Mouse (Mus musculus) CH12.LX (cell line): Measurements from ENCODE around the gene Mthfd2. TPM values are rescaled to one million over a fixed set of nuclear protein-coding genes. Genes with fewer than 3 reads are reported as not detected.
A peak's percentile ranks its signal among the peaks of the same experiment; 100 is the strongest.

ENCODE experiments used
- DNase-seq: peaks from one replicate; pipeline ENCODE4 v3.0.0-alpha.2; 2013; ENCODE audit errors: extremely low read depth
- H3K27ac ChIP-seq: 2 replicates; pipeline ENCODE4 v1.5.1; 2012; ENCODE audit warnings: low read depth, mild to moderate bottlenecking, control low read depth, moderate library complexity; ENCODE audit not compliant: insufficient read depth
- H3K27me3 ChIP-seq: replicated peaks from 2 replicates; pipeline ENCODE3; 2012; ENCODE audit warnings: inconsistent platforms
- H3K36me3 ChIP-seq, 2 experiments: replicated peaks in 1 of 2; 2 replicates each; pipeline versions ENCODE3 to v1.6.1; 2012; ENCODE audit warnings: inconsistent platforms in 1 of 2, low read length in 1 of 2, mild to moderate bottlenecking in 1 of 2, mixed read lengths in 1 of 2, moderate library complexity in 1 of 2; ENCODE audit not compliant: control insufficient read depth in 1 of 2, insufficient read depth in 1 of 2
- H3K4me1 ChIP-seq, 2 experiments: 2 replicates each; pipeline ENCODE4 v1.6.1; 2012; ENCODE audit warnings: inconsistent platforms in 1 of 2, moderate library complexity in 1 of 2; ENCODE audit not compliant: insufficient read depth in 2 of 2, control insufficient read depth in 1 of 2
- H3K4me2 ChIP-seq: 2 replicates; pipeline ENCODE4 v1.6.1; 2012; ENCODE audit warnings: low read depth, mild to moderate bottlenecking, control low read depth; ENCODE audit not compliant: poor library complexity, insufficient read depth, severe bottlenecking
- H3K4me3 ChIP-seq, 3 experiments: fragments of 150-350 bp in 1 of 3; sonication (generic) in 1 of 3; replicated peaks in 1 of 3; 2 replicates each; pipeline versions ENCODE3 to v1.5.1; 2011 to 2012; ENCODE audit warnings: low read depth in 2 of 3, low read length in 2 of 3, mild to moderate bottlenecking in 2 of 3, moderate library complexity in 2 of 3, control low read depth in 1 of 3, improper control_type of control experiment in 1 of 3, inconsistent platforms in 1 of 3, mixed read lengths in 1 of 3; ENCODE audit not compliant: poor library complexity in 1 of 3
- H3K79me2 ChIP-seq: replicated peaks from 2 replicates; pipeline ENCODE4 v1.6.1; 2012; ENCODE audit warnings: mild to moderate bottlenecking, moderate library complexity; ENCODE audit not compliant: control insufficient read depth, poor library complexity, insufficient read depth, severe bottlenecking; ENCODE audit errors: extremely low read depth
- H3K9ac ChIP-seq: 2 replicates; pipeline ENCODE4 v1.6.1; 2012; ENCODE audit warnings: low read depth, mild to moderate bottlenecking, control low read depth, moderate library complexity; ENCODE audit not compliant: insufficient read depth
- H3K9me3 ChIP-seq: replicated peaks from 2 replicates; pipeline ENCODE3; 2012; ENCODE audit warnings: low read length, inconsistent platforms, mixed read lengths
- BHLHE40 ChIP-seq: IDR thresholded peaks from 2 replicates; pipeline ENCODE4 v1.6.1; 2011; ENCODE audit warnings: mild to moderate bottlenecking, low read depth, low read length, improper control_type of control experiment
- CHD2 ChIP-seq: IDR thresholded peaks from 2 replicates; pipeline ENCODE4 v1.6.1; 2011; ENCODE audit warnings: low read length, improper control_type of control experiment
- ELF1 ChIP-seq: IDR thresholded peaks from 2 replicates; pipeline ENCODE4 v1.6.1; 2014; ENCODE audit warnings: low read depth, mild to moderate bottlenecking, inconsistent platforms, low read length, improper control_type of control experiment
- ETS1 ChIP-seq: conservative IDR thresholded peaks from 2 replicates; pipeline ENCODE4 v1.6.1; 2012; ENCODE audit warnings: low read depth, mild to moderate bottlenecking, inconsistent platforms, low read length, improper control_type of control experiment, moderate library complexity
- GABPA ChIP-seq: IDR thresholded peaks from 2 replicates; pipeline ENCODE4 v1.6.1; 2012; ENCODE audit warnings: low read depth, low read length, improper control_type of control experiment, inconsistent platforms; ENCODE audit not compliant: insufficient replicate concordance
- HCFC1 ChIP-seq: IDR thresholded peaks from 2 replicates; pipeline ENCODE4 v1.6.1; 2012; ENCODE audit warnings: low read depth, mild to moderate bottlenecking, inconsistent platforms, low read length, improper control_type of control experiment
- IRF4 ChIP-seq: IDR thresholded peaks from 2 replicates; pipeline ENCODE4 v1.6.1; 2014; ENCODE audit warnings: low read depth, mild to moderate bottlenecking, inconsistent platforms, low read length, improper control_type of control experiment
- JUN ChIP-seq: IDR thresholded peaks from 2 replicates; pipeline ENCODE4 v1.6.1; 2011; ENCODE audit warnings: low read depth, mild to moderate bottlenecking, low read length, improper control_type of control experiment, moderate library complexity; ENCODE audit not compliant: insufficient read depth
- MAX ChIP-seq: IDR thresholded peaks from 2 replicates; pipeline ENCODE4 v1.6.1; 2011; ENCODE audit warnings: low read length, improper control_type of control experiment
- MAZ ChIP-seq: IDR thresholded peaks from 2 replicates; pipeline ENCODE4 v1.6.1; 2012; ENCODE audit warnings: low read depth, mild to moderate bottlenecking, inconsistent platforms, low read length, improper control_type of control experiment, moderate library complexity
- MXI1 ChIP-seq: IDR thresholded peaks from 2 replicates; pipeline ENCODE4 v1.6.1; 2011; ENCODE audit warnings: mild to moderate bottlenecking, low read depth, low read length, improper control_type of control experiment
- NRF1 ChIP-seq: IDR thresholded peaks from 2 replicates; pipeline ENCODE4 v1.6.1; 2014; ENCODE audit warnings: low read depth, mild to moderate bottlenecking, inconsistent platforms, low read length, improper control_type of control experiment, moderate library complexity
- POLR2A ChIP-seq: IDR thresholded peaks from 2 replicates; pipeline ENCODE4 v1.6.1; 2011; ENCODE audit warnings: low read depth, mild to moderate bottlenecking, improper control_type of control experiment, low read length
- ZKSCAN1 ChIP-seq: IDR thresholded peaks from 2 replicates; pipeline ENCODE4 v1.6.1; 2012; ENCODE audit warnings: low read depth, inconsistent platforms, low read length, improper control_type of control experiment, borderline replicate concordance
- ZNF384 ChIP-seq: IDR thresholded peaks from 2 replicates; pipeline ENCODE4 v1.6.1; 2012; ENCODE audit warnings: low read depth, low read length, improper control_type of control experiment, inconsistent platforms
- dilution Hi-C: fragments of 300-500 bp; cut with MboI; formaldehyde crosslinking; loops from 2 replicates; pipeline ENCODE4 v1.14.3; 2020; ENCODE audit warnings: low sequenced_read_pairs; ENCODE audit not compliant: extremely low pct_unique_long_range_greater_than_20kb, extremely low pct_ligation_motif_present
- in situ Hi-C: fragments of 300-500 bp; cut with MboI; formaldehyde crosslinking; loops from 3 replicates; pipeline ENCODE4 v1.14.3; 2019; ENCODE audit warnings: low sequenced_read_pairs, low pct_ligation_motif_present, low pct_unique_long_range_greater_than_20kb, mixed read lengths
- polyA plus RNA-seq: library from polyadenylated mRNA; unstranded; fragments of >175 nt; gene quantifications from 2 replicates; pipeline ENCODE4 v1.2.1, GENCODE M21; 2012; ENCODE audit warnings: low read depth; ENCODE audit not compliant: insufficient read length
- total RNA-seq, 2 experiments: library from RNA; depleted of rRNA; stranded (reverse); fragments of 300-350 nt in 1 of 2; fragments of >200 nt in 1 of 2; gene quantifications; 2 replicates each; pipeline ENCODE4 v1.2.3; 2012 to 2014

Mthfd2 gene
- total and polyA plus RNA-seq, 3 experiments, result 286 to 351 (median 327) TPM

GRCm38 (mm10) chr6:83323652-83324419 lies 1.9 kb downstream of the Mthfd2 start:
- H3K9ac ChIP-seq, result peak overlapping the region; percentile 68
- peak overlapping the region; percentile 92 for H3K4me2 ChIP-seq
- TF ChIP-seq JUN, result no peak
- TF ChIP-seq CHD2, result peak; percentile 83
- no peak for TF ChIP-seq ZKSCAN1
- peak; percentile 33; the same call in 1 of the 2 replicates for TF ChIP-seq ETS1
- TF ChIP-seq ZNF384, result peak; percentile 70
- DNase-seq, result peak; percentile 78
- H3K4me1 ChIP-seq, result peaks cover 15 to 47% of the 10 kb centered on the region in 2 experiments
- in situ Hi-C loops (no loop called here), dilution Hi-C loops (no loop called here)
- peaks cover 42% of the 10 kb centered on the region for H3K79me2 ChIP-seq
- H3K9me3 ChIP-seq, result no peaks in the 10 kb centered on the region
- peak overlapping the region; percentile 85 for H3K27ac ChIP-seq
- H3K27me3 ChIP-seq, result no peaks in the 10 kb centered on the region
- peaks cover 6 to 10% of the 10 kb centered on the region in 2 experiments for H3K36me3 ChIP-seq
- peak overlapping the region in 1 of 3 experiments; percentile 15 for H3K4me3 ChIP-seq

GRCm38 (mm10) chr6:83322794-83323193 lies 2.9 kb downstream of the Mthfd2 start:
- Histone ChIP-seq H3K36me3 (peaks cover 0 to 2% of the 10 kb centered on the region in 2 experiments), H3K9ac (peak overlapping the region; percentile 68; the same call in 1 of the 2 replicates)
- TF ChIP-seq ELF1 (peak; percentile 84), IRF4 (no peak), ZNF384 (peak; percentile 78; the same call in 1 of the 2 replicates), GABPA (no peak), MAZ (no peak), HCFC1 (no peak), JUN (no peak), POLR2A (0 out of 2 replicates have a peak, but pooled peaks have one; percentile 4), BHLHE40 (no peak), MXI1 (peak; percentile 32; the same call in 1 of the 2 replicates), NRF1 (no peak), MAX (no peak), ZKSCAN1 (no peak)
- TF ChIP-seq, all 38 proteins: peak for 4
- no peaks in the 10 kb centered on the region for H3K9me3 ChIP-seq
- H3K4me2 ChIP-seq, result peak overlapping the region; percentile 92
- no peaks in the 10 kb centered on the region for H3K27me3 ChIP-seq
- in situ Hi-C loops (no loop called here), dilution Hi-C loops (no loop called here)
- no peak for DNase-seq
- H3K27ac ChIP-seq, result peak overlapping the region; percentile 85
- peaks cover 10 to 39% of the 10 kb centered on the region in 2 experiments for H3K4me1 ChIP-seq
- H3K4me3 ChIP-seq, result no peak overlapping the region
- peaks cover 32% of the 10 kb centered on the region for H3K79me2 ChIP-seq
